Mouse (Mus musculus): ENCODE results near the gene Ralgapb.
"Not testable (repeated sequence)": the region's sequence is repeated elsewhere in the genome, so short reads cannot be mapped to it uniquely, and the experiment has no call there.

The Ralgapb gene

GRCm38 (mm10) chr2:158409595-158410021 is at the start of gene Ralgapb:
TSS of gene Ralgapb (plus strand) at chr2:158409848.
- peak; percentile 100 for DNase-seq (ENCODE audit: low read depth)

GRCm38 (mm10) chr2:158360873-158361677 is 48.6 kb upstream of the Ralgapb start:
- DNase-seq (ENCODE audit: low read depth), result peak; percentile 92

- DNase-seq (ENCODE audit: low read depth), result no peak
Observed at GRCm38 (mm10) chr2:158361678-158362320, 47.8 kb upstream of the Ralgapb start.

GRCm38 (mm10) chr2:158364175-158364574 is 45.5 kb upstream of the Ralgapb start:
- DNase-seq (ENCODE audit: low read depth), result no peak

GRCm38 (mm10) chr2:158365099-158365850 is 44.4 kb upstream of the Ralgapb start:
- DNase-seq (ENCODE audit: low read depth), result no peak

GRCm38 (mm10) chr2:158367654-158368053 is 42.0 kb upstream of the Ralgapb start:
- no peak for DNase-seq (ENCODE audit: low read depth)

GRCm38 (mm10) chr2:158368313-158368712 is 41.3 kb upstream of the Ralgapb start:
- DNase-seq (ENCODE audit: low read depth), result no peak

- no peak for DNase-seq (ENCODE audit: low read depth)
Observed at GRCm38 (mm10) chr2:158369474-158370172, 40.0 kb upstream of the Ralgapb start.

- DNase-seq (ENCODE audit: low read depth), result no peak
Observed at GRCm38 (mm10) chr2:158370173-158370550, 39.5 kb upstream of the Ralgapb start.

GRCm38 (mm10) chr2:158373061-158373460 is 36.6 kb upstream of the Ralgapb start:
- no peak for DNase-seq (ENCODE audit: low read depth)

GRCm38 (mm10) chr2:158373516-158373915 is 36.1 kb upstream of the Ralgapb start:
- DNase-seq (ENCODE audit: low read depth), result no peak

GRCm38 (mm10) chr2:158375443-158376122 is 34.1 kb upstream of the Ralgapb start, which contains the start of gene Snhg11:
TSS of gene Snhg11 (plus strand) at chr2:158375638.
- DNase-seq (ENCODE audit: low read depth), result no peak

- no peak for DNase-seq (ENCODE audit: low read depth)
Observed at GRCm38 (mm10) chr2:158376123-158376687, 33.4 kb upstream of the Ralgapb start.

GRCm38 (mm10) chr2:158376798-158377197 is 32.9 kb upstream of the Ralgapb start:
- DNase-seq (ENCODE audit: low read depth), result no peak

- no peak for DNase-seq (ENCODE audit: low read depth)
Observed at GRCm38 (mm10) chr2:158377811-158378210, 31.8 kb upstream of the Ralgapb start.

GRCm38 (mm10) chr2:158379354-158380078 is 30.1 kb upstream of the Ralgapb start:
- peak; percentile 87 for DNase-seq (ENCODE audit: low read depth)

GRCm38 (mm10) chr2:158386072-158386471 is 23.6 kb upstream of the Ralgapb start:
- no peak for DNase-seq (ENCODE audit: low read depth)

- no peak for DNase-seq (ENCODE audit: low read depth)
Observed at GRCm38 (mm10) chr2:158389421-158389820, 20.2 kb upstream of the Ralgapb start.

- no peak for DNase-seq (ENCODE audit: low read depth)
Observed at GRCm38 (mm10) chr2:158396369-158396768, 13.3 kb upstream of the Ralgapb start.

GRCm38 (mm10) chr2:158397140-158397539 is 12.5 kb upstream of the Ralgapb start:
- not testable (repeated sequence) for DNase-seq (ENCODE audit: low read depth)
